Mouse (Mus musculus) intestine, embryonic 15.5 days (tissue): ENCODE data around the gene Olfr617. TPM values are rescaled to one million over a fixed set of nuclear protein-coding genes. Genes with fewer than 3 reads are reported as not detected.
"Not testable (repeated sequence)": the region's sequence is repeated elsewhere in the genome, so short reads cannot be mapped to it uniquely, and the experiment has no call there.

ENCODE experiments used
- ATAC-seq: fragments of 200-750 bp; cut with Nextera tagmentation; 2 replicates; pipeline ENCODE4 v1.8.0; 2017; ENCODE audit warnings: moderate TSS enrichment, moderate library complexity
- H3K27ac ChIP-seq: fragments of 300-500 bp; sonication (generic); 2 replicates; pipeline ENCODE4 v1.5.1; 2015; ENCODE audit warnings: mild to moderate bottlenecking, inconsistent platforms
- H3K27me3 ChIP-seq: fragments of 300-500 bp; sonication (generic); replicated peaks from 2 replicates; pipeline ENCODE4 v1.6.1; 2015; ENCODE audit warnings: inconsistent platforms
- H3K36me3 ChIP-seq: fragments of 300-500 bp; sonication (generic); 2 replicates; pipeline ENCODE4 v1.6.1; 2015; ENCODE audit warnings: inconsistent platforms
- H3K4me1 ChIP-seq: fragments of 300-500 bp; sonication (generic); replicated peaks from 2 replicates; pipeline ENCODE4 v1.6.1; 2015; ENCODE audit warnings: inconsistent platforms
- H3K4me2 ChIP-seq: fragments of 300-500 bp; sonication (generic); replicated peaks from 2 replicates; pipeline ENCODE4 v1.6.1; 2015; ENCODE audit warnings: mild to moderate bottlenecking, inconsistent platforms
- H3K4me3 ChIP-seq: fragments of 300-500 bp; sonication (generic); replicated peaks from 2 replicates; pipeline ENCODE4 v1.5.1; 2015; ENCODE audit warnings: inconsistent platforms
- H3K9ac ChIP-seq: fragments of 300-500 bp; sonication (generic); 2 replicates; pipeline ENCODE4 v1.6.1; 2015; ENCODE audit warnings: inconsistent platforms
- H3K9me3 ChIP-seq: fragments of 300-500 bp; sonication (generic); 2 replicates; pipeline ENCODE4 v1.6.1; 2016; ENCODE audit warnings: inconsistent platforms
- WGBS: fragments of 180-500 bp; shearing (Covaris S2); methylation state at CpG from one replicate; pipeline ENCODE4 v1.1.7; 2015; 5-methylcytosine and 5-hydroxymethylcytosine counted together
- polyA plus RNA-seq: library from polyadenylated mRNA; unstranded; fragments of >200 nt; fragmentation: Nextera tagmentation; extraction: Ambion mirVana; gene quantifications from 2 replicates; pipeline ENCODE4 v1.2.1, GENCODE M21; 2015

Olfr617 gene
- polyA plus RNA-seq: not detected in 2 replicates

GRCm38 (mm10) chr7:103572761-103573160 is at the start of gene Olfr617:
TSS of gene Olfr617 (plus strand) at chr7:103573061.
- Histone ChIP-seq H3K9ac (no peak within 1 kb of the TSS), H3K4me1 (no peaks in the 10 kb centered on the region), H3K4me2 (no peak within 1 kb of the TSS), H3K4me3 (no peak within 1 kb of the TSS), H3K27me3 (no peaks in the 10 kb centered on the region), H3K9me3 (no peaks in the 10 kb centered on the region), H3K27ac (no peak within 1 kb of the TSS), H3K36me3 (no peaks in the 10 kb centered on the region)
- 88% methylated on average over 1 of the region's 1 CpGs for WGBS
- ATAC-seq: no peak

DNA sequence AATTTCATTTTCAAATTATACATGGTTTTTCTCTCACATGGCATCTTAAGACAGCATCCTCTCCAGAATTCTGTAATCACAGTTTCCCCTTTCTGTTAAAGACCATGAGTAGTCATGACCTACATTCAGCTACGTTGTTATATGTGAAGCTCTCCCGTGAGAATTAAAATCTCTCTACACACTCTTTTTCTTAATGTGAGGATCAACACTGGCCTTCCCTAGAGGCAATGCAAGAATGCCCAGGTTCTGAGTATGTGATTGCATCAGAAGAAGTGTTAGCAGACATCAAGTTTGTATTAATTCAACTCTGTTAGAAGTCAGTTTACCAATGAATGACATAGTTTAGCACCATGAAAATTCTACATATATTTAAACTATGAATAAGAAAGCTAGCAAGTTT is 30.2 kb upstream of the Olfr617 start, which contains the start of gene Olfr612:
TSS of gene Olfr612 (minus strand) at position 101 of the 400 bp plus-strand sequence.
- not testable (repeated sequence) for ATAC-seq, H3K27me3 ChIP-seq, H3K27ac ChIP-seq, H3K36me3 ChIP-seq, H3K4me3 ChIP-seq, H3K4me2 ChIP-seq, H3K9ac ChIP-seq, H3K9me3 ChIP-seq, H3K4me1 ChIP-seq
- 84% methylated on average over 2 of the region's 2 CpGs for WGBS

DNA sequence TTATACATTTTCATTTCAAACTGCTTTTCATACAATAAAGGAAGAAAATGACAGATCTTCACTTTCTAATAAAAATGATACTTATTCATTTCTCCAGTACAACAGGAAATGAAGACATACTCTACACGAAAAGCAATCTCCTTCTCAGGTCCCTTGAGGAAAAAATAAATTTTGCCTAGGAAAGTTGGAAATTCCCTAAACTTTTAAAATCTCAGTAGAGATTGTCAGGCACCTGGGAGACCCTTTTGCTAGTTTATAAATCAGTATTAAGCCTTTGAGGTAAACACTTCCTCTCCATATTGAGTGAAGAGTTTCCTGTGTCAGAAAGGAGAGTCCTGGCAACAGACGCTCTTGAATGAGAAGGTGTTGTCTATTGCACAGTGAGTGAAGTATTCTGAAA is 25.1 kb upstream of the Olfr617 start, which contains the start of gene Olfr613:
TSS of gene Olfr613 (plus strand) at position 301 of the 400 bp plus-strand sequence.
- Histone ChIP-seq H3K4me2 (no peak within 1 kb of the TSS), H3K9ac (no peak within 1 kb of the TSS), H3K4me3 (no peak within 1 kb of the TSS), H3K36me3 (no peaks in the 10 kb centered on the region), H3K4me1 (no peaks in the 10 kb centered on the region), H3K27ac (no peak within 1 kb of the TSS), H3K27me3 (no peaks in the 10 kb centered on the region), H3K9me3 (no peaks in the 10 kb centered on the region)
- no peak for ATAC-seq
- 77% methylated on average over 2 of the region's 2 CpGs for WGBS

- Histone ChIP-seq H3K4me1 (no peaks in the 10 kb centered on the region), H3K9me3 (no peaks in the 10 kb centered on the region), H3K4me2 (no peak within 1 kb of the TSS), H3K4me3 (no peak within 1 kb of the TSS), H3K9ac (no peak within 1 kb of the TSS), H3K27me3 (no peaks in the 10 kb centered on the region), H3K27ac (no peak within 1 kb of the TSS), H3K36me3 (no peaks in the 10 kb centered on the region)
- WGBS: 79% methylated on average over 2 of the region's 2 CpGs
- no peak for ATAC-seq
Measured at GRCm38 (mm10) chr7:103555779-103556178, 17.1 kb upstream of the Olfr617 start, which contains the start of gene Olfr615. TSS of gene Olfr615 (plus strand) at chr7:103556079.

DNA sequence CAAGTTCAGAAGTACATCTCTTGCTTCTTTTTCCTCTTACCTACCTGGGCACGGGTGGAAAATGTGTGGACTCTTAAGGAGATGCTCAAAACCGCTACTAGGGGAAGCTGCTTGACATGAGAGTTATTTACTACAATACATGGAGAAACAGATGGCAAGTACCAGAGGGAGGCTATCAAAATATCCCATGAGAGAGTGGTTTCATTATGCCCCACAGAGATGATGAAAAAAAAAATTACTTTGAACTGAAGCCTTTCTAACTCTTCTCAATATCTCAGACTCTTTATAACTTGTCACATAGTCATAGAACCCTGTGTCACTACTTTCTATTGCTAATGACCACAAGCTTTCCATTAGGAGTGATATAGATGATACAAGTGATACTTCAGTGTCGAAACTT is 3.8 kb upstream of the Olfr617 start, which contains the start of gene Olfr616:
TSS of gene Olfr616 (minus strand) at position 101 of the 400 bp plus-strand sequence.
- H3K27ac ChIP-seq: no peak within 1 kb of the TSS
- H3K27me3 ChIP-seq: no peaks in the 10 kb centered on the region
- H3K9ac ChIP-seq: no peak within 1 kb of the TSS
- WGBS: 80% methylated on average over 3 of the region's 3 CpGs
- no peaks in the 10 kb centered on the region for H3K4me1 ChIP-seq
- no peaks in the 10 kb centered on the region for H3K9me3 ChIP-seq
- no peak for ATAC-seq
- H3K36me3 ChIP-seq: no peaks in the 10 kb centered on the region
- no peak within 1 kb of the TSS for H3K4me3 ChIP-seq
- H3K4me2 ChIP-seq: no peak within 1 kb of the TSS

- WGBS: 58% methylated on average over 2 of the region's 2 CpGs
Measured at GRCm38 (mm10) chr7:103589803-103590202, 16.9 kb downstream of the Olfr617 start, which contains the start of gene Olfr618. TSS of gene Olfr618 (plus strand) at chr7:103590103.

DNA sequence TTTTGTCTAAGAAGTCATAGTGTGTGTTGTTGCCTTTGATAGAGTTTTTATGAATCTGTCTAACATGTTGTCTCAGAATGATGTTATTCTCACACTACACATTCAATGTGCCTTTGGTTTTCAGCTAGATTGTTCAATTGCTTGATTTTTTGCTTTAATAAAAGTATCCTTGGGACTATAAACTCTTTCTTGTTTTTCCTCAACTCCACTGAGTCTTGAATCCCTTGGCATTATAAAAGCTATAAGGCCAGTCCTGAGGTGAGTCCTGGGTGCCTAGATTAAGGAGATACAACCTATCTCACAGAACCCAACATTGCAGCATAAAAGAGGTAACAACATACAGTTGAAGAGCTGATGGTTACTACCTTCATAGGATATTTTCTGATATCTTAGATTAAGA is 27.4 kb downstream of the Olfr617 start, which contains the start of gene Olfr619:
TSS of gene Olfr619 (plus strand) at position 301 of the 400 bp plus-strand sequence.
- H3K9me3 ChIP-seq: no peaks in the 10 kb centered on the region
- H3K4me3 ChIP-seq: no peak within 1 kb of the TSS
- H3K36me3 ChIP-seq: no peaks in the 10 kb centered on the region
- no peak within 1 kb of the TSS for H3K4me2 ChIP-seq
- H3K27ac ChIP-seq: no peak within 1 kb of the TSS
- ATAC-seq: no peak
- no peaks in the 10 kb centered on the region for H3K27me3 ChIP-seq
- no peaks in the 10 kb centered on the region for H3K4me1 ChIP-seq
- H3K9ac ChIP-seq: no peak within 1 kb of the TSS

More at GRCm38 (mm10) chr7:103589803-103590202, 16.9 kb downstream of the Olfr617 start, which contains the start of gene Olfr618:
- Histone ChIP-seq H3K9ac (no peak within 1 kb of the TSS), H3K9me3 (no peaks in the 10 kb centered on the region), H3K4me2 (no peak within 1 kb of the TSS), H3K4me1 (no peaks in the 10 kb centered on the region), H3K36me3 (no peaks in the 10 kb centered on the region), H3K27me3 (no peaks in the 10 kb centered on the region), H3K27ac (no peak within 1 kb of the TSS), H3K4me3 (no peak within 1 kb of the TSS)
- no peak for ATAC-seq

- no peaks in the 10 kb centered on the region for H3K36me3 ChIP-seq
- no peaks in the 10 kb centered on the region for H3K27me3 ChIP-seq
- H3K27ac ChIP-seq: no peak overlapping the region
- no peaks in the 10 kb centered on the region for H3K9me3 ChIP-seq
- ATAC-seq: no peak
- H3K4me1 ChIP-seq: no peaks in the 10 kb centered on the region
- no peak overlapping the region for H3K4me2 ChIP-seq
- no peak overlapping the region for H3K4me3 ChIP-seq
- WGBS: 69% methylated on average over 2 of the region's 2 CpGs
- no peak overlapping the region for H3K9ac ChIP-seq
Measured at GRCm38 (mm10) chr7:103607425-103607824, 34.6 kb downstream of the Olfr617 start.

GRCm38 (mm10) chr7:103612434-103612833 is 39.6 kb downstream of the Olfr617 start, which contains the start of gene Olfr620:
TSS of gene Olfr620 (minus strand) at chr7:103612534.
- no peak within 1 kb of the TSS for H3K27ac ChIP-seq
- no peak within 1 kb of the TSS for H3K4me3 ChIP-seq
- H3K36me3 ChIP-seq: no peaks in the 10 kb centered on the region
- no peak within 1 kb of the TSS for H3K4me2 ChIP-seq
- WGBS: 70% methylated on average over 2 of the region's 2 CpGs
- H3K9me3 ChIP-seq: no peaks in the 10 kb centered on the region
- H3K27me3 ChIP-seq: no peaks in the 10 kb centered on the region
- no peaks in the 10 kb centered on the region for H3K4me1 ChIP-seq
- ATAC-seq: no peak
- H3K9ac ChIP-seq: no peak within 1 kb of the TSS

Other genes with a start within 250 kb of the Olfr617 start
- gene Olfr598, start 249.5 kb upstream of the Olfr617 start, polyA plus RNA-seq: not detected in 2 replicates
- not detected in 2 replicates for gene Olfr599, start 237.1 kb upstream of the Olfr617 start, polyA plus RNA-seq
- not detected in 2 replicates for gene Olfr600, start 223.4 kb upstream of the Olfr617 start, polyA plus RNA-seq
- gene Olfr601, start 210.4 kb upstream of the Olfr617 start, polyA plus RNA-seq: not detected in 2 replicates
- not detected in 2 replicates for gene Olfr603, start 186.9 kb upstream of the Olfr617 start, polyA plus RNA-seq
- not detected in 2 replicates for gene Usp17lc, start 158.0 kb upstream of the Olfr617 start, polyA plus RNA-seq
- gene Olfr605, start 127.6 kb upstream of the Olfr617 start, polyA plus RNA-seq: not detected in 2 replicates
- not detected in 2 replicates for gene Olfr606, start 124.0 kb upstream of the Olfr617 start, polyA plus RNA-seq
- not detected in 2 replicates for gene Olfr607, start 108.9 kb upstream of the Olfr617 start, polyA plus RNA-seq
- not detected in 2 replicates for gene Olfr608, start 103.2 kb upstream of the Olfr617 start, polyA plus RNA-seq
- gene Olfr609, start 75.0 kb upstream of the Olfr617 start, polyA plus RNA-seq: not detected in 2 replicates
- gene Olfr610, start 60.9 kb upstream of the Olfr617 start, polyA plus RNA-seq: not detected in 2 replicates
- gene Olfr611, start 52.2 kb upstream of the Olfr617 start, polyA plus RNA-seq: not detected in 2 replicates
- gene Olfr612, start 30.3 kb upstream of the Olfr617 start, polyA plus RNA-seq: not detected in 2 replicates
- gene Olfr613, start 25.0 kb upstream of the Olfr617 start, polyA plus RNA-seq: not detected in 2 replicates
- gene Olfr615, start 17.0 kb upstream of the Olfr617 start, polyA plus RNA-seq: not detected in 2 replicates
- not detected in 2 replicates for gene Olfr616, start 3.9 kb upstream of the Olfr617 start, polyA plus RNA-seq
- not detected in 2 replicates for gene Olfr618, start 17.0 kb downstream of the Olfr617 start, polyA plus RNA-seq
- not detected in 2 replicates for gene Olfr619, start 27.5 kb downstream of the Olfr617 start, polyA plus RNA-seq
- gene Olfr620, start 39.5 kb downstream of the Olfr617 start, polyA plus RNA-seq: not detected in 2 replicates
- gene Olfr622, start 69.6 kb downstream of the Olfr617 start, polyA plus RNA-seq: not detected in 2 replicates
- gene Olfr623, start 90.6 kb downstream of the Olfr617 start, polyA plus RNA-seq: not detected in 2 replicates
- 0.03 TPM in 1 of 2 replicates, not detected in the other for gene Olfr624, start 98.1 kb downstream of the Olfr617 start, polyA plus RNA-seq
- gene Olfr625-ps1, start 109.7 kb downstream of the Olfr617 start, polyA plus RNA-seq: not detected in 2 replicates
- not detected in 2 replicates for gene Olfr243, start 141.6 kb downstream of the Olfr617 start, polyA plus RNA-seq
- not detected in 2 replicates for gene Olfr628, start 157.3 kb downstream of the Olfr617 start, polyA plus RNA-seq
- not detected in 2 replicates for gene Olfr629, start 171.9 kb downstream of the Olfr617 start, polyA plus RNA-seq
- not detected in 2 replicates for gene Olfr630, start 184.3 kb downstream of the Olfr617 start, polyA plus RNA-seq
- not detected in 2 replicates for gene Olfr69, start 198.5 kb downstream of the Olfr617 start, polyA plus RNA-seq
- gene Olfr68, start 206.6 kb downstream of the Olfr617 start, polyA plus RNA-seq: not detected in 2 replicates
- not detected in 2 replicates for gene Olfr67, start 218.8 kb downstream of the Olfr617 start, polyA plus RNA-seq
- gene Hbb-bt, start 240.9 kb downstream of the Olfr617 start, polyA plus RNA-seq: 2,721 and 2,775 TPM in 2 replicates